Mouse (Mus musculus): ENCODE results near the gene Nup93. TPM values are rescaled to one million over a fixed set of nuclear protein-coding genes. Genes with fewer than 3 reads are reported as not detected.

The Nup93 gene
- total RNA-seq, 2 experiments from 2014 or later = 17.3 to 21.1 TPM

DNA sequence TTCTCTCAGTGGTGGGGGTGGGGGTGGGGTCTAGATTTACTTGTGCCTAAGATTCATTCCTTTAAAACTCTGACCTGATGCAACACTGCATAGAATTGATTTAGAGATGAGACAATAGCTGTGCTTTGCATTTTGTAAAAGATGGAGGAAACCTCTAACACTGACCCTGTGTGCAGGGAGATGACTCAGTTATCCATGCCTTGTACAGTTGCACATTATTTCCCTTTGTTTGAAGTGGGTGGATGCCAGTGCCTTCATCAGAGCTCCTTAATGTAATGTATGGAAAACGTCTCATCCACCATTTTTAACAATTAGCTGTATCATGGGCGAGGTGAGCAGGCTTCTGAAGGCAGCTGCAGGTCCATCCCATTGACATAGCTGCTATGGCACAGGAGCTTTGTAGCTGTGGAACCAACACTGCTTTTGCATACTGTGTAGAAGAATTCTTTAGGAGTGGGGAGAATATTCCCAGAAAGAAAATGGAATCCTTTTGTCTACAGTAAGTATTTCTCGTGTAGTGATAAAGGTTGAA lies 54.1 kb downstream of the Nup93 start:
- DNase-seq = no peak

DNA sequence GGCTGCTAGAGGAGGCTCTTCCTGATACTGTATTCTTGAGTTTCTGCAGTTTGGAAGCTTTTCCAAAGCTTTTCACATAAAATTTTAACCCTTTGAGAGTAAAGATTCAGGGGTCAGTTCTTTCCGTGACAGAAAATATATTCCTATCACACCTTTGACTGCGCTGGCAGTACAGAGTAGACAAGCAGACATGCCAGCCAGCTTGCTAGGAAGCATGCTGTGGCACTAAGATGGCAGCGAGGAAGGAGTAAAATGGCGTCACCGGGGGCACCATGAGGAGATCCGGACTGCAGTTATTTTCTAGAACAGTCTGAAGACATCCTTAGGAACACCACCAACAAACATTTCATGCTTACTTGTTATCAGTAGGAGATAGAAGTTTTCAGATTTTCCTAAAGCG lies 55.9 kb downstream of the Nup93 start:
- DNase-seq = no peak

DNA sequence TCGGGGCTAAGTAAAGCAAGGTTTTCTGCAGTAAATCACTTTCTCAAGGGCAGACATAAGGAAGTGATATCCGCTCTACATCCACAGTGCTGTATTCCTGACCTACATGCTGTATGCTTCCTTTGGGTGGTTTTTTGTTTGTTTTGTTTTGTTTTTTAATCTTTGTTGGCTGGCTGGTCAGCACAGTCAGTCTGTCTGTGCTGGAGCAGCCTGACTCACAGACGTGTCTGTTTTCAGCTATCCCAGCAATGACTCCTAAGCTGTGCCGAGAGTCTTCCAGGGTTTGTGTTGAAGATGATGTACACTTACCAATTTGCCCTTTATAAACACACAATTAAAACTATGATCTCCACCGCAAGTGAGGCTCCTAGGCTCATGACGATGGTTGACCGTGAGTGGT lies 56.7 kb downstream of the Nup93 start:
- DNase-seq = no peak

DNA sequence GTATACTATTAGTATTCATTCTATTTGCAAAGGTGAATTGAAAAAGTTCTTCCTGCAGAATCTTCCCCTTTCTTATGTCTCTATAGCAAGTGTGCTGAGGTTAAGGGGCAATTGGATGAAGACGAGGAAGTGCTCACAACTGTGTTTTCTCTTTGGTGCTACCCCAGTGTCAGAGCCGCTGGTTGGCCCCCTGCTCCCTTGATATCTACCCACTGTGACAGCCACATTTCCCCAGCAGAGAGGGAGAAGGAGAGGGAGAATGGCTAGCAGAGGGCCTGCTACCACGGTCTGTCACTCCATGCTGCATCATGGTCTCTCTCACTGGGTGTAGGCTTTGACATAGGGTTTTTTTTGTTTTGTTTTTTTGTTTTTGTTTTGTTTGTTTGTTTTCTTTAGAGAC lies 58.2 kb downstream of the Nup93 start:
- no peak for DNase-seq

DNA sequence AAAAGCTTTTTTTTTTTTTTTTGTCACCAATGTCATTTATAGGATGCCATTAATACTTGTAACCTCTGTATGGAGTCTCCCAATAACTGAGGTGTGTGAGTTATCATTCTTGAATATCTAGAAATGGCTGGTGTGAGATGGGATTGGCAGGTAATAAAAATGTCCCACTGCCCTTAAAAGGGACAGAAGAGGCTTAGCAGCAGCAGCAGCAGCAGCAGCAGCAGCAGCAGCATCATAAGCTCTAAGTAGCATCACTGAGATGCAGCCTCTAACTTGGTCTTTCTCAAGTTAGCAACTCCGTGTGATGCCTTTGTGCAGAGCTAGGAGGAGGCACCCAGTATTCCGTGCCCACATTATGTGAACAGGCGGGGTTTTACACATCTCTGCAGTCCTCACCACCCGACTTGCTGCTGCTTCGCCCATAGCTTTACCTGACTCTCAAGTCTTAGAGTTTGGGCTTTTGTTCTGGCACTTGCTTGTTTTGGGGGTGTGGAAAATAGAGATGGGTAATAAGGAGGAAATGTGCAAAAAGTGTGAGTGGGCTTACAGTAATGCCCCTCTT lies 59.0 kb downstream of the Nup93 start:
- DNase-seq = no peak

DNA sequence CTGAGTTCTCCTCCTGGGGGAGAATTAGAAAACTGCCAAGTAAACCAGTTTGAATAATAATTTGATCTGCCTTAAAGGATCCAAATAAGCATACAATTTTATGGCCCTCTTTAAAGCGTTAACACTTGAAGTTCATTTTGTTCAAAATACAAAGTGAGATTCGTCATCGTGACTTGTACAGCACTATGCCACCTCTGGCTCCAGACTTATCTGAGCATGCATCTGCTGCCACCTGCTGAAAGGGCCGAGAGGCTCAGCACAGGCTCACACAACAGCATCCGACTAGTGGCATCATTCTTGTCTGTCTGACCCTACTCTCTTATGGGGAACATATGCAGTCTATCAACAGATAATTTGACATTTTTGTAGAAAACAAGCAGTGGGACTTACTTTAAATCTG lies 59.7 kb downstream of the Nup93 start:
- no peak for DNase-seq

DNA sequence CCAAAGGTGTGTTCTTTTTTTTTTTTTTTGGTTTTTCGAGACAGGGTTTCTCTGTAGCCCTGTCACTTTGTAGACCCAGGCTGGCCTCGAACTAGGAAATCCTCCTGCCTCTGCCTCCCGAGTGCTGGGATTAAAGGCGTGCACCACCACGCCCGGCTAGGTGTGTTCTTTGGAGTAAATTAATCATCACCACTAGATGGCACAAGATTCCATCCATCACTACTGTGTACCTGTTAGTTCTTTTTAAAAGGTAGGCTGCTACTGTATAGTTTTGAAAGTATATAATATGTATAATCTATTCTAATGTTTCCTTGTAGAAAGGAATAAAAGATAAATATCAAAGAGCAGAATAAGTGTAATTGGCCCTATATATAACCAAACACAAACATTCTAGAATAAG lies 63.9 kb downstream of the Nup93 start:
- no peak for DNase-seq

DNA sequence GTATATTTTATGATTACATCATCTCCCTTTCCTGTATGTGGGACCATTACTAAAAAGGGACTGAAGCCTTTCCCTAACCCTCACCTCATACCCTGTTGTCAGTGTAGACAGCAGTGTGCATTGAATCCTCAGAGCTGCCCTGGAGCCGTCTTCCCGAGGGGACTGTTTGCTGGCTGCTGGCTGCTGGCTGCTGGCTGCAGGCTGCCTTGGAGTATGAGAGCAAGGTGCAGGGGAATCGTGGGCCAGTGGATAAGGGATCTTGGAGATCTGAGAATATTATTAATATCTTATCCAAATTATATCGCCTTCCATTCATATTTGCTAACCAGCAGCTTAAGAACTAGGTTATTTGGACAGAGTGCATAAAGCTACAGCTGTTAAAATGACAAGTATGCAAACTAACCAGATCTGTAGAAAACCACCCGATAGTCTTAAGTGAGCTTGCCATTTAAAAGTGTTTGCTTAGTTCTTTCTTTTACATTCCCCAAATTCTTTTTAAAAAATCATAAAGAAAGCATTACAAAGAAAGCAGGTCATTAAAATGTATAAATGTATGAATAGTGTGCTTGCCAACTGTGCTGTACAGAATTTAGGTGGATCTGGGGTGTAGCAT lies 65.7 kb downstream of the Nup93 start:
- peak; percentile 17 for DNase-seq

DNA sequence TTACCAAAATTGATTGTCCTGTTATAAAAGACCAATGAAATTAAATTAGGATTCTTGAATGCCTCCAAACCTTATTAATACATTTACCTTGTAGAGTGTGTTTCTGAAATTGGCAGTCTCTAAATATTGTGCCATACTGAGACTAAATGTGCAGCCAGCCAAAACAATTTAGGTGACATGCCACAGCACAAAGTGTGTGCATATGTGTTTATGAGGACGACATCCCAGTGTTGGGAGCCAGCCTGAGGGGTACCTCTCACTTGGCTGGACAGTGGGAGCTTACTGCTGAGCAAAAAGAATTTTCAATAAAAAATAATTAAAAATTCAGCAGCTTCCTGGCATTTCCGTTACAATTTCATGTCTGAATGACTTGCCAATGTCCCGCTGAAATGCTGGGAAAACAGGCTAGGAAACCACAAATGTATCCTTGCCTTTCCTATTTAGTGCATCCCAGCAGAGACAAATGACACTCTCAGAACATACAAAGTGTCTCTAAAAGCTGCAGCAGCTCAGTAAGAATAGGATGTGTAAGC lies 68.2 kb downstream of the Nup93 start:
- DNase-seq = peak; percentile 16

DNA sequence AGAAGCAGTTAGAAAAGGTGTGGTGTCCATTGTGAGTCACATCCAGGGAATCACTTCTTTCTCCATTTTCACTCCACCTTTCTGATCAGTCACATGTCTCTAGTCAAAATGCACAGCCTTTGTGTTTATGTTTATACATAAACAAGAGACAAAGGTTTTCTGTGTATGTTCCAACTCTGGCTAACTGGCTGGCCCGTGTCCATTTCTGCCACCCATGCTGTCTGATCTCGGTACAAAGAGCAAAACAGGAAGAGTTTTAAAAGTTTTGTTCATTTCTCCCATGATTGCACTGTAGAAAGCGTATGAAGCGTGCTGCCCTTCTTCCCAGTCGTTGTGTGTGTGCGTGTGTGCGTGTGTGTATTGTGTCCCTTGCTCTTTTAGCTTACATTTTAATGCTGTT lies 69.8 kb downstream of the Nup93 start:
- DNase-seq = no peak

DNA sequence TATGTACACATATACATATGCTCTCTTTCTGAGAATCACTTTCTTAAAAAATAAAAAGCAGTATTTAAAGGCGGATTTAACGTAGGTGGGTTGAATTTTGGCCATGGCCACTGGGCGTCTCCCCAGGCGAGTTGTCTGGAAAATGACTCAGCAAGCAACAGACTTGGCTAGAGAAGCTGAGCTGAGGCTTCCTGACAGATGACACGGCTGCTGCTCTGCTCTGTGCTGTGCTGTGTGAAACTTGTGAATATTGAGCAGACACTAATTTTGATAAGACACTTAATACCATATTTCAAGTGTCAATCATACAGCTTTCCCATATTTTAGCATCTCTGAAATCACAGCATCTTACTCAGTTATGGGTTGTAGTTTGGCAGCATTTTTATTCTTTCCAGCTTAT lies 76.2 kb downstream of the Nup93 start:
- no peak for DNase-seq

DNA sequence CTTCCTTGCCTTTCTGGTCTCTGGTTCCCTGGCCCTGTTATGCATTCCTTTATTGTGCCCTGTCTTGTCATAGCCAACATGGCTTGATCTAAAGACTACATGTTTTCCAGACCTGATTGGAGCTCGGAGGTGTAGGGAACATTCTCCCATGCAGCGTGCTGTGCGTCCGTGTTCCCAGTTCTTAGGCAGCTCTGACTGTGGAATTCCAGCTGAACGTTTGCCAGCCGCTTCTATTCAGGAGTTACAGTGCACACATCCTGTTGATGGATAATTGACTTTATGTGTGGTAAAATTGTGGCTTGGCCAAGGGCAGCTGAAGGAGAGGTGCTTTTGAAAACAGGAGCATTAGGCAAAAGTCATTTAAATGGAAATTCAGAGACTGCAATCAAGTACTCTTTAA lies 77.7 kb downstream of the Nup93 start:
- no peak for DNase-seq

DNA sequence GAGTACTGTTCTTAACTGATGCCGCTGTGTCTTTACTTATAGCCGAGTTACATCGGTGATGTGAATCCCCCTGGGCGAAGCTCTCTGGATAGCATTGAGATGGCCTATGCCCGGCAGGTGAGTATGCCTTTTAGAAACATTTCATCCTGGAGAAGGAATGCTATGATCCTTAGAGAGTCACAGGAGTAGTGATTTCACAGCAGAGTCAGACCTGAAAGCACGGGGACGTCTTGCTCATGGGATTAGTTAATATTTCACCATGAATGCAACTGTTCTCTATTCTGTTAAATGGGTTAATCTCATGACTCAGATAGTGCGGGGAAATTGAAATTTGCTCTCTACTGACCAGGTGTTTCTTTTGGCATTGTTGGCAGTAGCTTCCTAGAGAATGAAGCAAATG lies 78.3 kb downstream of the Nup93 start:
- DNase-seq = no peak

DNA sequence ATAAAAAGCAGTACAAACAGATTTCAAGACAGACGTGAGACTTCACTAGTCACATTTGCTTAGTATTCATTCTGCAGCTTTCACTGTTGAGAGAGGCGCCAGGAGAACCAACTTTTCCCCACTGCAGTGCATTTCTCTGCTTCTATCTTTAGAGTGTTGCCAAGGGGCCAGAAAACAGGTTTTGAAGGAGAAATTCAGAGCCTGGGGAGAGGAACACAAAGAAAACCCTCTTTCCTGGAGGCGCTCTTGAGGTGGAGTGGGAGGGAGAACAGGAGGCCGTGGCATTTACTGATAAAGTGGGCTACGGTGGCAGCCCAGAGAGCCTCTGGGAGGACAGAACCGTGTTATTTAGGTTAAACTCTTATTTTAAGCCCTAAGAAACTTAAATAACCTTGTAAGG lies 81.3 kb downstream of the Nup93 start:
- DNase-seq = no peak

DNA sequence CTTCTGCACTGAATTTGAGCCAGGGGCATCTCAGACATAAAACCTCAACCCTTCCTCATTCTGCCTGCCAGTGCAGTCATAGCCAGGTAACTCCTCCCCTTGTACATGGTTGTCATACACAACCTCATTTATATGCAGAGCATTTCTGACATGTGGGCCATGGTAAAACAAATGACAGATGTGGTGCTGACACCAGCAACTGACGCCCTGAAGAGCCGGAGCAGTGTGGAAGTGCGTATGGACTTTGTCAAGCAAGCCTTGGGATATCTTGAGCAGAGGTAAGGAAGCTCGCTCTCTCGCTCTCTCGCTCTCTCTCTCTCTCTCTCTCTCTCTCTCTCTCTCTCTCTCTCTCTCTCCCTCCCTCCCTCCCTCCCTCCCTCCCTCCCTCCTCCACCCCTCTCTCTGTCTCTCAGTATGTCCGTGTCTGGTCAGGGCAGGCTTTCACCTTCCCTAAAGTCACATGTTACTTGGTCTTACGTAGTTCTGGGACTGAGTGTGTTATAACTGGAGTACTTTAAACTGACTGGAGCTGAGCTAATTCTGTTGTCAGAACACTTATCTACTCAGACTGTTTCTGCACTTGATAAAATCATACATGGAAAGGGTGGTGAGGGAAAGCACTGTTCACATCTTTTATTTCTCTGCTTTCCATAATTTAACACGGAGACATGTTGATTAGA lies 82.1 kb downstream of the Nup93 start:
- no peak for DNase-seq

DNA sequence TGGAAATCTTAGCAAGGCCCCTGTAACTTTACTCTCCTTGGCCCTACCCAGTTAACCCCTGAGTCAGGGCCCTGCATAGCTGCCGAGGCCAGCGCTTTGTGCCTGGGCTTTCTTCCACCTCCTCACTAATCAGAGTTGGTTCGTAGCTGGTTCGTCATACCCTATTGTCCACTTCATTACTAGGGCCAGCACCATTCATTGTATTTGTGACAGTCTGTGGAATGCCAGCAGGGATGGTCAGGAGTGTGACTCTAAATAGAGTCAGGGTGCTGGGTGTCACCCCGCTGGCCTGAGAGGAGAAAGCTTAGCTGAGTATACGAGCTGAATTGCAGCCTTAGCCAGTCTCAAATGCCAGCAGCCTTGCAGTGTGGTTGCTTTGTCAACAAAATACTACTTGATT lies 82.7 kb downstream of the Nup93 start:
- no peak for DNase-seq

DNA sequence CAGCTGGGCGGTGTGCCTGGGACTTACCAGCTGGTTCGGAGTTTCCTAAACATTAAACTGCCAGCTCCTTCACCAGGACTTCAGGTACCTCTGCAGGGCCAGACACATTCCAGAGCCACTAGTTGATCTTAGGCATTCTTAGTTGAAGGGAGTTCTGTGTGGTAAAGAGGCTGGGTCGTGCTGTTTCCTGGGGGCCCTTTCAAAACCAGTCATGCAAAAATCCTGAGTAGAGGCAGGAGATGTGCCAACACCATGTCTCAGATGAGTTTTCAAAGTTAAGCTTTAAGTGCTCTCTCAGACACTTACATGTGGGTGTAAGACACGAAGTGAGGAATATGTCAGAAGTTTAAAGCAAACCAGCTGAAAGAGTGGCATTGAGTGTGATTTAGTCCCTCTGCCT lies 86.4 kb downstream of the Nup93 start:
- no peak for DNase-seq

DNA sequence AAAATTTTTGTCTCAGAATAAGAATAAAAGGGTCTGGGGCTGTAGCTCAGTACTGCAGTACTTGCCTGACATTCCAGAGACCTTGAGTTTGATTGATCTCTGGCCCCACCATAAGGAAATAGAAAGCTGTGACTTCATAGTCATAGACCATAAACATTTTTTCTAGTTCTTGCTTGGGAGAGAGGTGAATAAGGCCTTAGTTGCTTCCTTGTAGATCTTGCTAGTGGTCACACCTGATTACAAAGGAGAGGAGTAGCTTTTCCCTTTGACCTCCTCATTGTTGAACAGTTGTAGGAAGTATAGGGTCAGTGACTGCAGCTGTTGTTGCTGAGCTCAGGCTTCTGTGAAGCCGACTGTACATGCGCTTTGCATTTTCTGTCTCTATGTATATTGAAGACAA lies 90.0 kb downstream of the Nup93 start:
- no peak for DNase-seq

DNA sequence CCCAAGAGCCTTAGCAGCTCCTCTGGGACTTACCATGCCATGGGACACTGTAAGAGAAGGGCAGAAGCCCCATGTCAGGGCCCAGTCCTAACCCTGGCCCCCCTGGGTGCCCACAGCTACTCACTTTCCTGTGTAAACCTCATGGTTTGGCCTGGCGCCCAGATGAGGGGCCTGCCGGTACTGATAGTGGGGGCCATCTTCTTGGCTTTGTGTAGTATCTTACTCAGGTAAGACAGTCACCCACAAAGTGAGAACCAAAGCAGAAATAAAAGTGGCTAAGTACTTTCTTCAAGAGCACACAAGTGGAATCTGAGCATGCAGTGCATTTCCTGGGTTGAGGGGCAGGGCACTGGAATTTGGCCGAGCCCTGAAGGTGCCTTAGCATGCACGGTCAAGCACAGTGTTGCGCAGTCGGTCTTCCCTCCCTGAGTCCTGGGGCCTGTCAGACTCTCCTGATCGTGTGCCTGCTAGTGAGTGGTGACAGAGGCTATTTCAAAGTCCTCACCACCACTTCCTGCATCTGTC lies 92.7 kb downstream of the Nup93 start:
- no peak for DNase-seq

DNA sequence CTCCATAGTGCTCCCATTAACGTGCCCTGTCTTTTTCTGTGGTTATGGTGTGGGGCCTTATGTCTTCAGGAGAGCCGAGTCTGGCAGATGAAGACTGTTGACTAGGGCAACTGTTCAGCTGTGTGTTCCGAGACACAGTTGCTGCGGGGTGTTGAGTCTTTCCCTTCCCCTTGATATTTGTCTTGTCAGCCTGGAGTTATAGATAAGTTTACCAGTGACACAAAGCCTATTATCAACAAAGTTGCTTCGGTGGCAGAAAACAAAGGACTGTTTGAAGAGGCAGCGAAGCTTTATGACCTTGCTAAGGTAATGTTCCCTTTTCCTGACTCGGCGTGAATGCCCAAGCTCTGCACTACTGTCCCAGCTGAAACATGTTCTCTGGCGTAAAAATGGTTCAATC lies 93.3 kb downstream of the Nup93 start:
- DNase-seq = no peak

DNA sequence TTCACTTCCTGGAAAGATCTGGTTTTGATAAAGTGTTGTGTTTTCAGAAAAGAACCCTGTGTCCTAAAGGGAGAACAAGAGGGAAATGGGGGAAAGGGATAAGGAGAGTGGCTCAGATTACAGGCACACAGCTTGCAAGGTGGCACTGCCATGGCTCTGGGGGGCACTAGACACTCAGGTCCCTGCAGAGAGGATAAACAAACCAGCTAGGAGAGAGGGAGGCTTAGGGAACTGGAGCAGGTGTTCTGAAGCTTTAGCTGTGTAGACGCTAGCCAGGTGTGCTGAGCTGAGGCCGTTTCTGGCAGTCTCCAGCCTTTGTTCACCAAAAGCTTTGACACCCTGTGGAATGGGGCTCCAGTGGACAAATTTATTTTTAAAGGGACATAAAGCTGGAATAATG lies 99.7 kb downstream of the Nup93 start:
- DNase-seq = no peak

DNA sequence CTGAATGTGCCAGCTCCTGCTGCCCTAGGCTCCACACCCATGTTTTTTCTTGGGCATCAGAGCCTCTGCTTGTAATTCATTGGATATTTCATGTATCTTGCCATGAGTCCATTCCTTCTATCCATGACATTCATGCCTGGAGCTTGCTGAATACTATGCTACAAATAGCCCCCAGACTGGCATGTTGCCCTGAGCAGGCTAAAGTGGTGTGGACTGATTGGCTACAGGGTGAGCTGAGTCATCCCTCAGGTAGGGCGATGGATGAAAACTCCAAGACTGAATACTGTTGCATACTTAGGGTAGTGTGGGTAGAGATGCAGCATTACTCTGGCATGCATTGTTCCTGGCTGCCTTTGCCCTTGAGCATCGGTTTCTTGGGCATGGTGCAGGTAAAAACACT lies 102.9 kb downstream of the Nup93 start:
- DNase-seq = no peak

DNA sequence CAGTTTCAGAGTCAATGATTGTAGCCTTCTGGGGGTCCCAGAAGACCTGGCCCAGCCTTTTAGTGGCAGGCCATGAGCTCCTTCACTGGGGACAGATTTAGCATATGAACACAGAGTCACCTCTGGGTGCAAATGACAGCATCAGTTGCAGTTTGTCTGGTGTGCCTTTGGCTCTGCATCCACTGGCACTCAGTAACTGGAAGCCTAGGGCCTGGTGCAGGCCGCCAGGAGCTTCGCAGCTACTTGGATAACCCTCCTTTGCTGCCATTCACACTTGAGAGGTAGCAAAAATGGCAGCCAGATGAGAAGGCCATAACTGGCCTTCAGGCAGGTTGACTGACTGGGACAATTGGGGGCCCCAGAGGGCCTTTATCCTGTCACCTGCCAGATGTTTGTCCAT lies 103.3 kb downstream of the Nup93 start:
- no peak for DNase-seq

DNA sequence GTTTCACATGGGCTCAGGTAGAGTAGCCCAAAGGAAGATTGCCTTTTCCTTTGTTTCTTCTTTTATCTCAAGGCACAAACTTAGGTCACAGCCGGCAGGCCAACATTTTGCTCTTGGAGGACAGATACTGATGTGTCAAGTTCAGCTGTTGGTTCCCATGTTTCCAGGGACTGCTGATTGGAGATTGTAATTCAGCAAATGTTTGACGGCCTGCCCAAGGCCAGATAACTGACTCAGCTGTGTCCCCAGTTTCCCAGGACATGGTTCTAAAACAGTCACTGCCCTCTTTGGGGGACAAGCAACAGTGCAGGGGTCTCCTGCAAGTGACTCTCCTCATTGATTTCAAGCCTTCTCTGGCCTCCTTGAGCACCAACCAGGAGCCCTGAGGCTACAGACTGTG lies 105.7 kb downstream of the Nup93 start:
- no peak for DNase-seq

Data from adrenal gland, postnatal 10 days (tissue).